In the genomic region with DNA sequence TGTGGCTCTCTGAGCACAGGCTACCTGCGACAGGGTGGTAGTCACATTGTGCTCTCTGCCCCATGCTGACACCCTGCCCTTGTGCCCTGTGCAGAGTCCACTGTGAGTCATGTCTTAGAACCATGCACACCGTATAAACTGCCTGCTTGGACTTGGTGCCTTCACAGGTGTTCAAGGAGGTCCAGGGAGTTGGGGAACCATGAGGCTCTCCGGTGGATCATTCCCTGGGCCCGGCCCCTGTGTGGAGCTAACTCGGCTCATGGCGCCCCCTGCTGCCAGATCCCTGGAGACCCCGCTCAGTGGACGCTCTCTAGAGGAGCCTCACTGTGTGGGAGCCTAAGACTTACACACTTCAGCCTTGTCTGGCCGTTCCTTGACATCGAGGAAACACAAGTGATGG, we compare ENCODE assay signal across 8 mouse cellular contexts.
A peak's percentile ranks its signal among the peaks of the same experiment; 100 is the strongest.
DNase-seq lines count a peak whose midpoint lies in the region; ATAC-seq and TF ChIP-seq lines count a peak whose summit lies in the region.

No protein-coding gene starts in this region.

- peak; percentile 47; the same call in 1 of the 2 replicates for ATAC-seq in midbrain, embryonic 11.5 days (ENCODE audit: low FRiP score)
- ATAC-seq in midbrain, embryonic 16.5 days: no peak
- ATAC-seq in embryonic facial prominence, embryonic 12.5 days (ENCODE audit: insufficient number of reproducible peaks, insufficient read depth, low FRiP score, low TSS enrichment): peak; percentile 54
- peak; percentile 68 for ATAC-seq in kidney, postnatal 0 days (replicated peaks; ENCODE audit: low FRiP score, low read depth)
- no peak for ATAC-seq in erythroblast, adult 5-6 weeks (replicated peaks; ENCODE audit: low FRiP score, poor library complexity, severe bottlenecking)

- TF ChIP-seq CTCF in kidney, postnatal 0 days (IDR thresholded peaks at IDR 0.05; ENCODE audit: low read depth): peak; percentile 66

- no peaks in the 10 kb centered on the region for H3K27me3 ChIP-seq in midbrain, embryonic 11.5 days (ENCODE audit: control insufficient read depth, insufficient read depth, low read length)
- no peaks in the 10 kb centered on the region for H3K27me3 ChIP-seq in midbrain, embryonic 16.5 days (ENCODE audit: control insufficient read depth, insufficient read depth, low read depth, low read length)
- H3K27me3 ChIP-seq in embryonic facial prominence, embryonic 12.5 days: no peaks in the 10 kb centered on the region
- H3K27me3 ChIP-seq in kidney, postnatal 0 days (ENCODE audit: insufficient read depth, low read length): no peaks in the 10 kb centered on the region

- H3K4me2 ChIP-seq in midbrain, embryonic 11.5 days: no peak overlapping the region
- H3K4me2 ChIP-seq in midbrain, embryonic 16.5 days (ENCODE audit: low read length): no peak overlapping the region
- no peak overlapping the region for H3K4me2 ChIP-seq in embryonic facial prominence, embryonic 12.5 days (replicated peaks)
- H3K4me2 ChIP-seq in kidney, postnatal 0 days (ENCODE audit: low read length): no peak overlapping the region

- no peak overlapping the region for H3K9ac ChIP-seq in midbrain, embryonic 11.5 days (ENCODE audit: low read length)
- no peak overlapping the region for H3K9ac ChIP-seq in midbrain, embryonic 16.5 days (ENCODE audit: low read depth, low read length)
- H3K9ac ChIP-seq in embryonic facial prominence, embryonic 12.5 days: no peak overlapping the region
- H3K9ac ChIP-seq in kidney, postnatal 0 days (ENCODE audit: low read depth, low read length): no peak overlapping the region

- no peaks in the 10 kb centered on the region for H3K9me3 ChIP-seq in midbrain, embryonic 11.5 days (ENCODE audit: control insufficient read depth, low read length)
- H3K9me3 ChIP-seq in midbrain, embryonic 16.5 days (replicated peaks; ENCODE audit: control insufficient read depth, low read length, poor library complexity, severe bottlenecking): no peaks in the 10 kb centered on the region
- H3K9me3 ChIP-seq in embryonic facial prominence, embryonic 12.5 days: no peaks in the 10 kb centered on the region
- no peaks in the 10 kb centered on the region for H3K9me3 ChIP-seq in kidney, postnatal 0 days (replicated peaks; ENCODE audit: low read length)

- H3K36me3 ChIP-seq in midbrain, embryonic 11.5 days (ENCODE audit: control insufficient read depth, insufficient read depth, low read length): peaks cover 2% of the 10 kb centered on the region; the same call in 1 of the 2 replicates
- H3K36me3 ChIP-seq in midbrain, embryonic 16.5 days (ENCODE audit: control insufficient read depth, insufficient read depth, low read length): peaks cover 21% of the 10 kb centered on the region
- H3K36me3 ChIP-seq in embryonic facial prominence, embryonic 12.5 days: peaks cover 42% of the 10 kb centered on the region
- 0 out of 2 replicates have a peak, but pooled peaks cover 5% of the 10 kb centered on the region for H3K36me3 ChIP-seq in kidney, postnatal 0 days (ENCODE audit: insufficient read depth, low read length)

- no peak overlapping the region for H3K4me3 ChIP-seq in midbrain, embryonic 11.5 days (ENCODE audit: low read depth, low read length)
- H3K4me3 ChIP-seq in midbrain, embryonic 16.5 days (ENCODE audit: low read depth, low read length): no peak overlapping the region
- H3K4me3 ChIP-seq in embryonic facial prominence, embryonic 12.5 days: no peak overlapping the region
- no peak overlapping the region for H3K4me3 ChIP-seq in kidney, postnatal 0 days (replicated peaks; ENCODE audit: low read depth, low read length)

- 46% methylated on average over 10 of the region's 10 CpGs for WGBS in midbrain, embryonic 11.5 days
- 48% methylated on average over 10 of the region's 10 CpGs for WGBS in midbrain, embryonic 16.5 days
- 44% methylated on average over 10 of the region's 10 CpGs for WGBS in embryonic facial prominence, embryonic 12.5 days
- WGBS in kidney, postnatal 0 days: 39% methylated on average over 10 of the region's 10 CpGs

- H3K27ac ChIP-seq in midbrain, embryonic 11.5 days (ENCODE audit: low read depth, low read length): no peak overlapping the region
- H3K27ac ChIP-seq in midbrain, embryonic 16.5 days (ENCODE audit: low read length): no peak overlapping the region
- H3K27ac ChIP-seq in embryonic facial prominence, embryonic 12.5 days: no peak overlapping the region
- H3K27ac ChIP-seq in kidney, postnatal 0 days: no peak overlapping the region

- DNase-seq in adrenal gland, adult (ENCODE audit: inconsistent age in 2 of 2, low spot score in 1 of 2): peak; percentile 52 to 73
- no peak for DNase-seq in adrenal gland, adult 8-10 months
- peak; percentile 91 for DNase-seq in midbrain, embryonic 11.5 days (ENCODE audit: low spot score, missing footprints)
- peak; percentile 68 for DNase-seq in kidney, postnatal 0 days (ENCODE audit: low spot score)
- DNase-seq in mesoderm, embryonic 11.5 days (ENCODE audit: low read depth, low spot score): peak; percentile 50

- H3K4me1 ChIP-seq in midbrain, embryonic 11.5 days (ENCODE audit: control insufficient read depth, insufficient read depth, low read length): peaks cover 3% of the 10 kb centered on the region
- H3K4me1 ChIP-seq in midbrain, embryonic 16.5 days (ENCODE audit: control insufficient read depth, insufficient read depth, low read length): peaks cover 18% of the 10 kb centered on the region
- H3K4me1 ChIP-seq in embryonic facial prominence, embryonic 12.5 days: peaks cover 18% of the 10 kb centered on the region
- H3K4me1 ChIP-seq in kidney, postnatal 0 days (replicated peaks; ENCODE audit: insufficient read depth, low read length): 0 out of 2 replicates have a peak, but pooled peaks cover 3% of the 10 kb centered on the region

Comparison
In these comparisons a context has a peak if more than half of its experiments do, and no peak if none do; other contexts are left out.
1. ATAC-seq: peak in midbrain, embryonic 11.5 days (single experiment), embryonic facial prominence, embryonic 12.5 days (single experiment) and kidney, postnatal 0 days (single experiment); none in midbrain, embryonic 16.5 days (single experiment) and erythroblast, adult 5-6 weeks (single experiment).